Mouse (Mus musculus) hindbrain, embryonic 16.5 days (tissue): Measurements from ENCODE around the gene Klf9. TPM values are rescaled to one million over a fixed set of nuclear protein-coding genes. Genes with fewer than 3 reads are reported as not detected.

Source experiments
- ATAC-seq: fragments of 200-750 bp; cut with Nextera tagmentation; 2 replicates; pipeline ENCODE4 v1.8.0; 2017; ENCODE audit warnings: moderate TSS enrichment, moderate library complexity
- H3K27ac ChIP-seq: fragments of 300-500 bp; sonication (generic); 2 replicates; pipeline ENCODE4 v1.5.1; 2014; ENCODE audit warnings: low read depth, mild to moderate bottlenecking, control low read depth, low read length, moderate library complexity
- H3K27me3 ChIP-seq: fragments of 300-500 bp; sonication (generic); replicated peaks from 2 replicates; pipeline ENCODE4 v1.6.1; 2014; ENCODE audit warnings: low read length; ENCODE audit not compliant: control insufficient read depth, insufficient read depth
- H3K36me3 ChIP-seq: fragments of 300-500 bp; sonication (generic); 2 replicates; pipeline ENCODE4 v1.6.1; 2014; ENCODE audit warnings: mild to moderate bottlenecking, low read length, moderate library complexity, mixed read lengths; ENCODE audit not compliant: control insufficient read depth, insufficient read depth
- H3K4me1 ChIP-seq: fragments of 300-500 bp; sonication (generic); 2 replicates; pipeline ENCODE4 v1.6.1; 2014; ENCODE audit warnings: low read depth, low read length; ENCODE audit not compliant: control insufficient read depth, insufficient read depth
- H3K4me2 ChIP-seq: fragments of 300-500 bp; sonication (generic); 2 replicates; pipeline ENCODE4 v1.6.1; 2014; ENCODE audit warnings: mild to moderate bottlenecking, low read length, control low read depth, moderate library complexity
- H3K4me3 ChIP-seq: fragments of 300-500 bp; sonication (generic); 2 replicates; pipeline ENCODE4 v1.5.1; 2014; ENCODE audit warnings: mild to moderate bottlenecking, low read length, control low read depth, moderate library complexity
- H3K9ac ChIP-seq: fragments of 300-500 bp; sonication (generic); 2 replicates; pipeline ENCODE4 v1.6.1; 2014; ENCODE audit warnings: low read depth, mild to moderate bottlenecking, control low read depth, low read length, moderate library complexity
- H3K9me3 ChIP-seq: fragments of 300-500 bp; sonication (generic); 2 replicates; pipeline ENCODE4 v1.6.1; 2014; ENCODE audit warnings: mild to moderate bottlenecking, low read length, moderate library complexity; ENCODE audit not compliant: control insufficient read depth
- WGBS: fragments of 180-500 bp; shearing (Covaris S2); extraction: QIAGEN DNeasy Blood & Tissue Kit; methylation state at CpG from one replicate; pipeline ENCODE4 v1.1.7; 2014; 5-methylcytosine and 5-hydroxymethylcytosine counted together
- polyA plus RNA-seq: library from polyadenylated mRNA; unstranded; fragments of >200 nt; fragmentation: Nextera tagmentation; extraction: Ambion mirVana; gene quantifications from 2 replicates; pipeline ENCODE4 v1.2.1, GENCODE M21; 2015

The Klf9 gene
- polyA plus RNA-seq = 3.8 and 4.9 TPM in 2 replicates

DNA sequence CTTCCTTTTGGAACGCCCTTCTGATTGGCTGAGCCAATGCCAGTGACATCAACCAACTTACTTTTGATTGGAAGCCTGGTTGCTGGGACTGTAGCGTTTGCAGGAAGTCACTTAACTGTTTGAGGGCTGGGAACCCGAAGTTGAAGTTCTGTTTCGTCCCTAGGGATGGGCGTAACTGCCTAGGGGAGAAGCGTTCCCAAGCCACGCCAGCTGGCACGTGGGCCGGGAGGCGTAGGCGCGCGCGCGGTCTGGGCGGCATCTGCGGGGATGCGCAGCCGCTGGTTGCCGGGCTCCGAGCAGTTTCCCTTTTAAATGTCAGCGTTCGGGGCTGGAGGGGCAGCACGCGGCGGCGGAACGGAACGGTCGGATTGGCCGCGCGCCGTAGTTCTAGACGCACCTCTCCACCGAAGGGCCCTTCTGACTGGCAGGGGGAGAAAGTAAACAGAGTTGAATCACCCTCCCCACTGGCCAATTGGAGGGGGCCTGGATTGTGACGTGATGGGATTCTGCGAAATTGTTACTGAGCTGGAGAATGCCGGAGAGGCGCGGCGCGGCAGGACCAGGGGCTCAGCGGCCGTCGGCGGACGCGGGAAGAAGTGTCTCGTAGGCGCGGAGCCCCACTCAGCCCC lies at the start of gene Klf9:
TSS of gene Klf9 (plus strand) at position 538 of the 629 bp plus-strand sequence.
- Histone ChIP-seq H3K9me3 (no peaks in the 10 kb centered on the region), H3K36me3 (no peaks in the 10 kb centered on the region), H3K27me3 (peaks cover 20% of the 10 kb centered on the region), H3K27ac (peak within 1 kb of the TSS; percentile 82), H3K4me3 (peak within 1 kb of the TSS; percentile 66), H3K9ac (peak within 1 kb of the TSS; percentile 72), H3K4me2 (peak within 1 kb of the TSS; percentile 98), H3K4me1 (peaks cover 23% of the 10 kb centered on the region)
- ATAC-seq = peak; percentile 95
- WGBS = under 1% methylated on average over 50 of the region's 52 CpGs

DNA sequence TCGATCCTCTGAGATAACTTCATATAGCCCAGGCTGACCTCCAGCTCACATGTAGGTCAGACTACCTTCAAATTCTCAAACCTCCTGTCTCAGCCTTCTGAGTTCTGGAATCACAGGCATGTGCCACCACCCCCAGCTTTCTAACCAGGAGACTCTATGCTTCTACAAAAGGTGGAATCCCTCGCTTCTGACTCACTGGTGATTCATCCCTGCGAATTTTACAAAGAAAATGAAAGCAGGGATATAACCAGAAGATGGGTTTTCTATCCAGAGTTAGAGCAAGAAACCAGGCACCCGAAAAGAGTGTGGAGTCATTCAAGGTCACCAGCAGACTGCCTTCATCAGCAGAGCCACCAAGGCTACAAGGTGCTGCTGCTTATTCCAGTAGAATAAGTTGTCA lies 49.4 kb upstream of the Klf9 start:
- Histone ChIP-seq H3K9me3 (0 out of 2 replicates have a peak, but pooled peaks cover under 1% of the 10 kb centered on the region), H3K4me1 (no peaks in the 10 kb centered on the region), H3K27ac (no peak overlapping the region), H3K4me2 (no peak overlapping the region), H3K27me3 (no peaks in the 10 kb centered on the region), H3K4me3 (no peak overlapping the region), H3K36me3 (no peaks in the 10 kb centered on the region), H3K9ac (no peak overlapping the region)
- ATAC-seq = no peak
- WGBS = 89% methylated on average over 4 of the region's 4 CpGs

DNA sequence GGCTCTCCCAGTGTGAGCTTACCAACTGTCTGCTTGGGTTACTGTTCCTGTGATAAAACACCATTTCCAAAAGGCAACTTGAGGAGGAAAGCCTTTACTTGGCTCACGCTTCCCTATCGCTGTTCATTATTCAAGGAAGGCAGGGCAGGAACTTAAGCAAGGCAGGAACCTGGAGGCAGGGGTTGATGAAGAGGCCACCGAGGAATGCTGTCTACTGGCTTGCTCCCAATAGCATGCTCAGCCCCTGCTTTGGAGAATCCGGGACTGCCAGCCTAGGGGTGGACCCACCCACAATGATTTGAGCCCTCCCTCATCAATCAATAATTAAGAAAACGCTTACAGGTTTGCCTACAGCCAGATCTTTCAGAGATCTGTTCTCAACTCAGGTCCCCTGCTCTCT lies 47.5 kb upstream of the Klf9 start:
- 85% methylated on average over 5 of the region's 5 CpGs for WGBS

DNA sequence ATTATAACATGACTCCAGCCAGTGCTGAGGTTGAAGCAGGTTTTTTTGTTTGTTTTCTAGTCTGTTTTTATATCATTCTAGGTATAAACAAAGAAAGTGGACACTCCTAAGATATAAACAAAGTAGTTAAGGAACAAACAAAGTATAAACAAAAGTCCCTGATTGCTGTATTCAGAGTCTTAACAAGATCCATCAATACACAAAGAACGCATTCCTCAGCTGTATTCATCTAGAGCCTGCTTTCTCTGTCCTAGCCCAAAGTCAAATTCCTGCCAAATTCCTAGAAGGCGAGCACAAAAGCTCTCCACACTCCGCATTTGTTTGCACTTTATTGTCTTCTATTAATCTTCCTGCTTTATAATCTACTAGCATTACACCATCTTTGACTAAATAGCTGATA lies 46.1 kb upstream of the Klf9 start:
- no peak for ATAC-seq
- 51% methylated on average over 3 of the region's 3 CpGs for WGBS

More for the DNA sequence above, 47.5 kb upstream of the Klf9 start:
- no peak overlapping the region for H3K4me3 ChIP-seq
- H3K27me3 ChIP-seq = no peaks in the 10 kb centered on the region
- H3K4me2 ChIP-seq = no peak overlapping the region
- 0 out of 2 replicates have a peak, but pooled peaks cover 2% of the 10 kb centered on the region for H3K9me3 ChIP-seq
- H3K36me3 ChIP-seq = no peaks in the 10 kb centered on the region
- H3K4me1 ChIP-seq = no peaks in the 10 kb centered on the region
- no peak overlapping the region for H3K27ac ChIP-seq
- ATAC-seq = no peak
- no peak overlapping the region for H3K9ac ChIP-seq

DNA sequence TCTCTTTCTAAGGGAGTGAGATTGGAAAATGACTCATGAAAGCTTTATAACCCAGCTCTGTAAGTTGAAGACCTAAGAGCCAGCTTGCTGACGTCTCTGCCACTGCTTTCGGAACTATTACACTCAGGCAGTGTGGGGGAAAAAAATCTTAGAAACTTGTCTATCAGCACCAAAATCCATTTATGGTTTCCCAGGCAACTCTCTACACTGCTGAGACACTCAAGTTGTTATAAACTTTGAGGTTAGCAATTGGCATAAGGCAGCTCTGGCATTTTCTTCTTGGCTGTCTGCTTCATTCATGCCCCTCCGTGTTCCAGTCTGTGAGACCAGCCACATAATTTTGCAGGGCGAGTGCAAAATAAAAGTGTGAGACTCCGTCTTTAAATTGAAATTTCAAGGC lies 34.2 kb upstream of the Klf9 start:
- Histone ChIP-seq H3K4me2 (no peak overlapping the region), H3K4me3 (no peak overlapping the region), H3K9ac (no peak overlapping the region), H3K9me3 (no peaks in the 10 kb centered on the region), H3K36me3 (no peaks in the 10 kb centered on the region), H3K27ac (no peak overlapping the region), H3K4me1 (no peaks in the 10 kb centered on the region), H3K27me3 (no peaks in the 10 kb centered on the region)
- ATAC-seq = no peak
- WGBS = 71% methylated on average over 5 of the region's 5 CpGs

More for the DNA sequence above, 46.1 kb upstream of the Klf9 start:
- Histone ChIP-seq H3K9ac (no peak overlapping the region), H3K4me1 (no peaks in the 10 kb centered on the region), H3K36me3 (no peaks in the 10 kb centered on the region), H3K9me3 (0 out of 2 replicates have a peak, but pooled peaks cover 2% of the 10 kb centered on the region), H3K27ac (no peak overlapping the region), H3K4me3 (no peak overlapping the region), H3K27me3 (no peaks in the 10 kb centered on the region), H3K4me2 (no peak overlapping the region)

DNA sequence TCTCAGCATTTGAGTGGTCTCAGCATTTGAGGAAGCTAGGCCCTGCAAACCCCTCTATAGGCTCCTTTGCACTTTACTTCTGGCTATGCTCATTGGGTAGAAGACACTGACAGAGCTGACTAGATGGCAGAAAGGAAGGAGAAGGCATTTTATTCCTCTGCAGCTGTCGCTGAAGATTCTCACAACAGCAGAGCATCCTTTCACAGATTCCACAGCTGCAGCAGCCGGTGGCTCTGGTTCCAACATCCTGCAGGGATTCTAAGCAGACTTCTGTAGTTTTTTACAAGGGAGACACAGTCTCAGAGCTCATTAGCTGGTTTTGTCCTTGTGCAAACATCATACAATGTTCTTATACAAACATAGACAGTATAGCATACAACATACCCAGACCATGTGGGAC lies 33.7 kb upstream of the Klf9 start:
- WGBS = 46% methylated on average over 2 of the region's 2 CpGs
- H3K36me3 ChIP-seq = no peaks in the 10 kb centered on the region
- ATAC-seq = peak; percentile 40; the same call in 1 of the 2 replicates

DNA sequence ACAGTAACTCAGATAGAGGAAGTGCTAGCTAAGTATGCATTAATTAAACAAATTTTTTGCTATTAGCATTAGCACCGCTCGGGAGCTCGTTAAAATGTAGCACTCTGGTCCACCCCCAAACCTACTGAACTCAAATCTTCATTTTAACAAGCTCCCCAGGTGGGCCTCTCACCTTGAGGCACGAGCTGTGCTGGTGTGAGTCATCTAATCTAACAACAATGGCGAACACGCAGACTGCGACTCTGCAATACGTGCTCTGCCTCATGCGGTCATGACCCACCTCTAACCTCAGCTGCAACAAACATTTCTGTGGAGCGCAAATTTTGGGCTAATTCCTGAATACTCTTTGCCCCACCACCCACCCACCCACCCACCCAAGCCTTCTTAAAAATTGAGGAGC lies 19.2 kb upstream of the Klf9 start:
- WGBS = 48% methylated on average over 10 of the region's 10 CpGs
- Histone ChIP-seq H3K4me1 (no peaks in the 10 kb centered on the region), H3K9me3 (no peaks in the 10 kb centered on the region), H3K27me3 (no peaks in the 10 kb centered on the region), H3K27ac (no peak overlapping the region), H3K36me3 (no peaks in the 10 kb centered on the region), H3K4me3 (no peak overlapping the region), H3K9ac (no peak overlapping the region), H3K4me2 (no peak overlapping the region)
- ATAC-seq = no peak

More for the DNA sequence above, 33.7 kb upstream of the Klf9 start:
- Histone ChIP-seq H3K9me3 (no peaks in the 10 kb centered on the region), H3K27ac (no peak overlapping the region), H3K4me2 (no peak overlapping the region), H3K9ac (no peak overlapping the region), H3K27me3 (no peaks in the 10 kb centered on the region), H3K4me1 (no peaks in the 10 kb centered on the region), H3K4me3 (no peak overlapping the region)

DNA sequence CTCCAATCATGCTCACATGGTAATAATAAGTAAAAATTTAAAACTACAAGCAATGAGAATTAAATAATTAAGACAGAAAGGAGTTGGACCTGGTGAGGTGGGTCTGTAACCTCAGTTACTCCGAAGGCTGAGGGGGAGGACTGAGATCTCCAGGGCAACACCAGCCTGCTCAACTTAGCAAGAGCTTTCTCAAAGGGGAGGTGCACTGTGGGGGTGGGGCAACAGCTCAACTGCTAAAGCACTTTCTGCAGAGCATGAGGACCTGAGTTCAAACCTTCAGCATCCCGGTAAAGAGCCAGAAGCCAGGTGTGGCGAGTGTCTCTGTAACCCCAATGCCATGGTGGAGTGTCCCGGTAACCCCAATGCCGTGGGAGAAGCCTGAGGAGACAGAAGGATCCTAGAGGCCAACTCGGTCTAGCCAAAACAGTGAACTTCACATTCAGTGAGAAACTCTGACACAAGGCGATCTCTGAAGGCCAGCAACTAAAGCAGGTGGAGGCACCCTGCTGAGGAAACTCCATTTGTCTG lies 16.9 kb upstream of the Klf9 start:
- Histone ChIP-seq H3K27ac (no peak overlapping the region), H3K9me3 (no peaks in the 10 kb centered on the region), H3K9ac (no peak overlapping the region), H3K4me1 (no peaks in the 10 kb centered on the region), H3K27me3 (no peaks in the 10 kb centered on the region), H3K36me3 (no peaks in the 10 kb centered on the region), H3K4me2 (no peak overlapping the region), H3K4me3 (no peak overlapping the region)
- ATAC-seq = no peak
- 84% methylated on average over 7 of the region's 7 CpGs for WGBS

DNA sequence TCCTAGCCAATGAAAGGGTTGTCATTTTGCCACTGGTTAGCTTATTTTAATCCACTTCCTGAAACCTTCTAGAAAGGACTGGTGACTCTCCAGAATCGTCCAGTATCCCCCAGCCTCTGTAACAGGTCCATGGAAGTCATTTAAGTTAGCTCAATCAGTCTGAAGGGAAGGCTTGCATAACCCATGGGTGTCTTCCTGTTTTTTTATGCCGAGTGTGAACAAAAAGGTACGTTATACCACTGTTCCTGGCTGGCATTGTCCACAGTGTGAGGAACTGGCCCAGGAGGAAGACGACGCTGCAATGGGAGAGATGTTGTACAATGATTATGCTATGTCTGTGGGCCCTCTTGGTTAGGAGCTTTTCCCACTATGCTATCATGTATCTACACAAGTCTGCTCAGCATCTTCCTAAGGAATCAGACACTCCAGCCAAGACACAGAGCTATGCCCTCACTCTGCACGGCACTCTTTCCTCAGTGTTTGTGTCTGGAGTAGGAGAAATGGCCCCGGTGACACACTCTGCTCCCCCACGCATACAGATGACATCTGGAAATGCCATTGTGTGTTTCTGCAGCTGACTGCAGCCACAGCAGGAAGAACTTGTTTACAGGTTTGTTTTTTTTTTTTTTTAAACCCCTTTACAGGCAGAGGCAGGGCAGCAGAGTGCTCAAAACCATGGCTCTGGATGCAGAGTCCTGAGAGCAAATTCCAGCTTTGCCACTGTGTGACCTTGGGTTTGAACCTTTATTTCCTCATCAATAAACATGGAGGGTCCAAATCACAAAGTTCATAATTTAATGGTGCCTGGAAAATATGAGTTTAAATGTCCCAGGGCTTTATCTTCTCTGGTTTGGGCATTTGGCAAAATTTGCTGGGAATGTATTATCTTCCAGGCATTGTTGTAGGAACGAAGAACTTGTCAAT lies 15.5 kb upstream of the Klf9 start:
- ATAC-seq = no peak

More for the DNA sequence above, 15.5 kb upstream of the Klf9 start:
- Histone ChIP-seq H3K27ac (no peak overlapping the region), H3K36me3 (no peaks in the 10 kb centered on the region), H3K9ac (no peak overlapping the region), H3K9me3 (no peaks in the 10 kb centered on the region), H3K4me2 (no peak overlapping the region), H3K4me1 (no peaks in the 10 kb centered on the region), H3K4me3 (no peak overlapping the region), H3K27me3 (no peaks in the 10 kb centered on the region)
- 75% methylated on average over 9 of the region's 9 CpGs for WGBS
